Mouse (Mus musculus): ENCODE results near the gene Smc1b.
A peak's percentile ranks its signal among the peaks of the same experiment; 100 is the strongest.

Smc1b gene

DNA sequence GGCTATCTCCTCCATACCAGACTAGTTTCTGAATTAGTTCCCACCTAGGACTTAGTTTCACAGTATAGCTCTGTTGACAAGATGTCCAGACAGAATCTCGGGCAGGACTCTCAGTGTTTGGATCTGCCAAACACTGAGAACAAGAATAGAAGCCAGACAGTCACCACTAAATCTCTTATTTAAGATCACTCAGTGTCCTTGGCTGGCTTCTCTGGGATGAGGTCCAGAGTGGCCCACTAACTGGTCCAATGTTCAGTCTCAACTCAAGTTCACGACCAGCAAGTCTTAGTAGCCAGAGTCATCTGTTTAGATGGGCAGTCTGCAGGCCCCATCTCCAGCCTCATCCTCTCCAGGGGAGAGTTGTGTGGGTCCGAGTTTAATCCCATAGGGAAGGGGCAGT, 20.8 kb upstream of the Smc1b start:
- H3K27me3 ChIP-seq (ENCODE audit: control insufficient read depth, insufficient read depth, low read length, poor library complexity, severe bottlenecking) = no peaks in the 10 kb centered on the region
- DNase-seq (ENCODE audit: low read depth, low spot score) = no peak

DNA sequence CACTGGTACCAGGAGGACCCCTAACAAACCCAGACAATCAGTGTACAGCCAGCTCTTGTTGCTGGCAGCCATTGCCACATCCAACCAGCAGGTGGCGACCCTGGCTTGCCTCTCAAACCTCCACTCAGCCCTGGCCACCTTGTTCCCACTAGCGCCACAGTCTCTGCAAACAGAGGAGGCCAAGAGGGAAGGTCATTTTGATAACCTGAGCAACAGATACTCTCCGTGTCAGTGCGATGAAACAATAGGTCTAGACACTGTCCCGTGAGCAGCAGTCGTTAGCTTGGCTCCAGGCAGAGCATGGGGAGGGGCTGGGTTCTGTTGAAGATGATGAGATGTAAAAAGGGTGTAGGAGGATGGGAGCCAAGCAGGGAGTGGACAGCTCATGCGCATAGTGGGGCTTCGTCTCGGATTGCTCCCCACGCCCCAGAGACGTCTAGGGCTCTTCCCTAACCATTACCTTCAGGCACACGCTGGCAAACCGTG, 19.7 kb upstream of the Smc1b start:
- H3K36me3 ChIP-seq (ENCODE audit: control insufficient read depth, insufficient read depth, low read length, poor library complexity, severe bottlenecking) = no peaks in the 10 kb centered on the region
- peak; percentile 35 for DNase-seq (ENCODE audit: low read depth, low spot score)
- H3K27me3 ChIP-seq (ENCODE audit: control insufficient read depth, insufficient read depth, low read length, poor library complexity, severe bottlenecking) = no peaks in the 10 kb centered on the region

More for the DNA sequence above, 20.8 kb upstream of the Smc1b start:
- H3K36me3 ChIP-seq (ENCODE audit: control insufficient read depth, insufficient read depth, low read length, poor library complexity, severe bottlenecking) = no peaks in the 10 kb centered on the region

DNA sequence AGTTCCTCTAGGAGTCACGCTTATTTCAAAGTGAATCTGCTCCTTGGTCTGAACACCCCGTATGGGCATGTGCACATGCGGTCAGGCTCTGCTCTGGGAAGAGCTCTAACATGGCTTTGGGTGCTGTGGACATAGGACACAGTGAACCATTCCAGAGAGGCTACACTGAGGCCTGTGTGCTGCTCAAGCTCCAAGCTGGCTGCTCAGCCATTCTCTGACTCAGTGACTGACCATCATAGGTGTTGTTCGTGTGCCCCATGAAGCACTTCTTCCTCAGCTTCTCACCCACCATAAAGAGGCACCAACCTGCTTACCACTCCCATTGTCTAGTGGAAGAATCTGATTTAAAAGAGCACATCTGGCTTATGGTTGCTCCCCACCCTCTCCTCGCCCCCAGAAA, 12.5 kb upstream of the Smc1b start:
- no peak for DNase-seq (ENCODE audit: low read depth, low spot score)
- no peaks in the 10 kb centered on the region for H3K36me3 ChIP-seq (ENCODE audit: control insufficient read depth, insufficient read depth, low read length, poor library complexity, severe bottlenecking)
- no peaks in the 10 kb centered on the region for H3K27me3 ChIP-seq (ENCODE audit: control insufficient read depth, insufficient read depth, low read length, poor library complexity, severe bottlenecking)

DNA sequence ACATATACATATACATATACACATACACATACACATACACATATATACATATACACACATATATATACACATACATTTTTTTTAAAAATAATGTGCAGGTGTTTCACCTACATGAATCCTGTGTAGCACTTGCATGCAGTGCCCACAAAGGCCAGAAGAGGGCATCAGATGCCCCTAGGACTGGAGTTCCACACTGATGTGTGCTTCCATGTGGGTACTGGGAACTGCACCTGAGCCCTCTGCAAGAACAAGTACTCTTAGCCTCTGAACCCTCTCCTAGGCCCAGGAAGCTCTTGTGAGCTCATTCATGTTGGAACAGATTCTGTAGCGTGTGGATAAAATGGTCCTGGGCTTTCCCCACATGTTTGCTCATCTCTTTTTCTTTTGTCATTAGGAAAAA, 12.0 kb upstream of the Smc1b start:
- peak; percentile 5 for DNase-seq (ENCODE audit: low read depth, low spot score)
- H3K27me3 ChIP-seq (ENCODE audit: control insufficient read depth, insufficient read depth, low read length, poor library complexity, severe bottlenecking) = no peaks in the 10 kb centered on the region
- no peaks in the 10 kb centered on the region for H3K36me3 ChIP-seq (ENCODE audit: control insufficient read depth, insufficient read depth, low read length, poor library complexity, severe bottlenecking)

DNA sequence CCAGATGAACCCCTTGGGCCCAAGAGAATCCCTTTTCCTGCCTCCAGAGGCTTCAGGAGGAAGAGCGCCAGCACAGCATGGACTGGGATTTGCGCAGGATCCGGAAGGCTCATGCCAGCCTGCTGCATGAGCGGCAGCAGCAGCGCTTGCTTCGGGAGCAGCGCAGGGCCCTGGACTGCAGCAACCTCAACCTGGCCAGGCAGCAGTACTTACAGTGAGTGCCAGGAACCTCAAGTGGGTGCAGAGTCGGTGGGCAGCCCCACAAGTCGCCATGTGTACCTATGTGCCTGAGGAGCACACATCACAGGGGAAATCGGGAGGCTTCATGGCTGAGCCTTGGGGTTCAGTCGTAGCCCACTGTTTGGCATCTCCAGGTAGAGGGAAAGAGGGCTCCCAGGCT, 11.4 kb upstream of the Smc1b start:
- Histone ChIP-seq H3K36me3 (ENCODE audit: control insufficient read depth, insufficient read depth, low read length, poor library complexity, severe bottlenecking) (no peaks in the 10 kb centered on the region), H3K27me3 (ENCODE audit: control insufficient read depth, insufficient read depth, low read length, poor library complexity, severe bottlenecking) (no peaks in the 10 kb centered on the region)
- no peak for DNase-seq (ENCODE audit: low read depth, low spot score)

DNA sequence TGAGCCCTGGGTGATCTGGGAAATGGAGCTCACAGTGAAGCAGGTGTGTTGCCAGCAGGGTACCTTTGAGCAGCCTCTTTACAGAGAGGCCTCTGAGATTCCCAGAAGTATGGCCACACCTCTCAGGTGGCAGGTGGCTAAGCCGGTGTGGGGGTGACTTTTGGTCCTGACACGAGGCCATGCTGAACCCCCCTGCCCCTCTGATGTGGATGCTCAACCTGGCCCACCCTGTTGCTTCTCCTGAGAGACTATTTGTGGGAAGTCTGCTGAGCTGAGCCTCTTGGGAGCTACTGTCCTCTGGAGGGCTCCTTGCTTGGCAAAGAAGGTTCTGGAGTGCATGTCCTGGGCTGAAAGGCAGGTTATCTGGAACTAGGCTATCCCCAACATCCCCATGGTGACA, 10.7 kb upstream of the Smc1b start:
- no peak for DNase-seq (ENCODE audit: low read depth, low spot score)
- Histone ChIP-seq H3K27me3 (ENCODE audit: control insufficient read depth, insufficient read depth, low read length, poor library complexity, severe bottlenecking) (no peaks in the 10 kb centered on the region), H3K36me3 (ENCODE audit: control insufficient read depth, insufficient read depth, low read length, poor library complexity, severe bottlenecking) (no peaks in the 10 kb centered on the region)

DNA sequence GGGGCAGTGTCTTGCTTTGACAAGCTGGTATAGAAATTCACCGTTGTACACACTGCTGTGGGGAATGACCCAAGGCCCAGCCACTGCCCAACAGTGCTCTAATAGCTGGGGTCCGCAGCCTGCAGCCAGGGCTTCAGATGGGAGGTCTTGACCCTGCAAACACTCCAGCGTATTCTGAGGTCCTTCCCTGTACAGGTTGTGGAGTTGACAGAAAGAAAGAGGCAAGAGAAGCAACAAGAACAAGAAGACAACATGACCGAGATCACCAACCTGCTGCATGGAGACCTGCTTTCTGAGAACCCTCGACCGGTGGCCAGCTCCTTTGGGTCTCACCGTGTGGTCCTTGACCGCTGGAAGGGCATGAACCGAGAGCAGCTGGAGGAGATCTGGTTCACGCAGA, 9.5 kb upstream of the Smc1b start:
- DNase-seq (ENCODE audit: low read depth, low spot score) = no peak
- Histone ChIP-seq H3K27me3 (ENCODE audit: control insufficient read depth, insufficient read depth, low read length, poor library complexity, severe bottlenecking) (no peaks in the 10 kb centered on the region), H3K36me3 (ENCODE audit: control insufficient read depth, insufficient read depth, low read length, poor library complexity, severe bottlenecking) (no peaks in the 10 kb centered on the region)

DNA sequence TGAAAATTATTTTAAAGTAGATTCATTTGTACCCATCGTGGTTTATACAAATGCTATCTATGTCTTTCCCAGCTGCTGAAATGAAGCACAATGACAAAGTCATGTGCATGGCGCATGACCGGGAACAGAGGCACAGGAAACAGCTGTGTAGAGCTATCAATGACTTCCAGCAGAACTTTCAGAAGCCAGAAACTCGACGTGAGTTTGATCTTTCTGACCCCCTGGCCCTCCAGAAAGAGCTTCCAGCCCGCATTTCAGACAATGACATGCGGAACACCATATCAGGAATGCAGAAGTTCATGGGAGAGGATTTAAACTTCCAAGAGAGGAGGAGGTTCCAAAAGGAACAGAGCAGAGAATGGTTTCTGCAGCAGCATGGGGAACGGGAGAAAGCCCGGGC, 3.4 kb upstream of the Smc1b start:
- Histone ChIP-seq H3K27me3 (ENCODE audit: control insufficient read depth, insufficient read depth, low read length, poor library complexity, severe bottlenecking) (no peaks in the 10 kb centered on the region), H3K36me3 (ENCODE audit: control insufficient read depth, insufficient read depth, low read length, poor library complexity, severe bottlenecking) (no peaks in the 10 kb centered on the region)
- no peak for DNase-seq (ENCODE audit: low read depth, low spot score)

DNA sequence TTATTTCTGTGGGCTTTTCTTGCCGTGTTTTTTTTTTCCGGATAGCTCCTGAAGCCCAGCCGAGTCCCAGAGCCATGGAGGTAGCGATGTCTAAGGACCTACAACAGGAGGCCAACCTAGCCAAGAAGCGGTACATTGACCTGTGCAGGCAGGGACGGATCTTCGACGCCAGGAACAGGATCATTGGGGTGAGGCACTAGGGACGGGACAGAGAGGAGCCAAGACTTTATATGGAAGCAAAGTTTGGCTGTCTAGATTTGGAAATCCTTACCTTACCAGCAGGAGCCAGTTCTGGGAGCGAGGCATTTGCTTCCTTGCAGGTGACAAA, 393 bp upstream of the Smc1b start:
- Histone ChIP-seq H3K36me3 (ENCODE audit: control insufficient read depth, insufficient read depth, low read length, poor library complexity, severe bottlenecking) (no peaks in the 10 kb centered on the region), H3K27me3 (ENCODE audit: control insufficient read depth, insufficient read depth, low read length, poor library complexity, severe bottlenecking) (no peaks in the 10 kb centered on the region)
- DNase-seq (ENCODE audit: low read depth, low spot score) = no peak

DNA sequence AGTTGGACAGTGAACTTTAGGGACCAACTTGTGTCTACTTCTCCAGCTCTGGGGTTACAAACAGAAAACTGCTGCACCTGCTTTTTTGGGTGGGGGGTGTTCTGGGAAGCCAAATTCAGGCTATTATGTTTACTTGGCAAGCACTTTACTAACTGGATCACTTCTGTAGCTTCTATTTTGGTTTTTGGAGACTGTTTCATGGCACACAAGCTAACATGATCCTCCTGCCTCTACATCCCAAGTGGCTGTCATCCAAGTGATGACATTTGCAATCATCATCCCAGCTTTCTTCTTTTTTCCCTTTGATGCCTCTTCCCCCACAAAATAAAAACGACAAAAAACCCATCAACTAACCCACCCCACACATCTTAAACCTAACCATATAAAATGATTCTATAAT, 46.1 kb downstream of the Smc1b start:
- no peaks in the 10 kb centered on the region for H3K36me3 ChIP-seq (ENCODE audit: control insufficient read depth, insufficient read depth, low read length, poor library complexity, severe bottlenecking)
- DNase-seq (ENCODE audit: low read depth, low spot score) = no peak

DNA sequence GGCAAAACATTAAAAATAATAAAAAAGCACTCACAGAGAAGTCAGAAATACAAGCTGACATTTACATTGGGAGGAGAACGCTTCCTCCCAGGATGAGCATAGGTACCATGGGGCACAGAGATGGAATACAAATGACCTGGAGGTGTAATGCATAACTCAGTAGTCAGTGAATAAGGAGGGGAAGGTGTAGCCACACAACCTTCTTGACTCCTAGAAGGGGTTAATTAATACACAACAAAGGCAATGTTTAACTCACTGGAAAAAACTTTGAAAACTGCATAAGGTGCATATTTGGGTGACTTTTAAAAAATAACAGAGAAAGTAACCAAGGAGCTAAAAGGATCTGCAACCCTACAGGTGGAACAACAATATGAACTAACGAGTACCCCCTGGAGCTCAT, 59.1 kb downstream of the Smc1b start:
- no peak for DNase-seq (ENCODE audit: low read depth, low spot score)

More for the DNA sequence above, 46.1 kb downstream of the Smc1b start:
- H3K27me3 ChIP-seq (ENCODE audit: control insufficient read depth, insufficient read depth, low read length, poor library complexity, severe bottlenecking) = no peaks in the 10 kb centered on the region

DNA sequence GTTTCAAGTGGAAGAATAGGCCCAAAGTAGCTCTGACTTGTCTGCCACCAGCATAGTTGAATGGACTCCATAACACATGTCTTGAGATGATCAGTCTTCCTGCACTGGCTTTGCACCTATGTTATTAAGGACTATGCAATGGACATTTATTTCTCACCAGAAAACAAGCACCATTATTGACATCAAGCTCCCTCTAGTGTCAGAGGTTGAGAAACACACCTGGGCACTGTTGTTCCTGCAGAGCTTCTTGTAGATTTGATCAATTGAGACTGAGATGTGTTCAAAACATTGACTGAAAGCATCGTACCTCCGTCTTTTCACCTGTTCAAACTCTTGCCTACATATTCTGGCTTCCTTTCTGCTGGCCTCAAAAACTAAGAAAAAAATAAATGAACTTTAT, 61.2 kb downstream of the Smc1b start:
- peak; percentile 73 for DNase-seq (ENCODE audit: low read depth, low spot score)
- Histone ChIP-seq H3K27me3 (ENCODE audit: control insufficient read depth, insufficient read depth, low read length, poor library complexity, severe bottlenecking) (no peaks in the 10 kb centered on the region), H3K36me3 (ENCODE audit: control insufficient read depth, insufficient read depth, low read length, poor library complexity, severe bottlenecking) (no peaks in the 10 kb centered on the region)

More for the DNA sequence above, 59.1 kb downstream of the Smc1b start:
- Histone ChIP-seq H3K27me3 (ENCODE audit: control insufficient read depth, insufficient read depth, low read length, poor library complexity, severe bottlenecking) (no peaks in the 10 kb centered on the region), H3K36me3 (ENCODE audit: control insufficient read depth, insufficient read depth, low read length, poor library complexity, severe bottlenecking) (no peaks in the 10 kb centered on the region)

DNA sequence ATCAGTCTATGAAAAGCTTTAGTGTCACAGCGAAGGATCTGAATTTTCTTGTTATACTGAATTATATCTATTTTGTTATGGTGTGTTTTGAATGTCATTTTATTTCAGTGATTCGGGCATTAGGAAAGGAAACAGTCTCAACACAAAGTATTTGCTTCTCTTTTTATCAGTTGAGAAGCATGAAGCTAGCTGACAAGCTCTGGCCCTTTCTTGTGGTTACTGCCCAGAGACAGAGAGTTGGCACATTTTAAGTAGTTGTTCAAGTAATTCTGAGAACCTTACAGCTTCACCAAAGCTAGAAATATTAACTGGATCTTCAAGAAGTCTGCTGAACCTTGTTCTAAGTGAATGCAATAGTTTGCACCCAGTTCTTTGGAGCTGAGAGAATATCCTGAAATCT, 68.3 kb downstream of the Smc1b start:
- Histone ChIP-seq H3K27me3 (ENCODE audit: control insufficient read depth, insufficient read depth, low read length, poor library complexity, severe bottlenecking) (no peaks in the 10 kb centered on the region; the same call in 1 of the 2 replicates), H3K36me3 (ENCODE audit: control insufficient read depth, insufficient read depth, low read length, poor library complexity, severe bottlenecking) (peaks cover 3% of the 10 kb centered on the region; the same call in 1 of the 2 replicates)
- DNase-seq (ENCODE audit: low read depth, low spot score) = no peak

DNA sequence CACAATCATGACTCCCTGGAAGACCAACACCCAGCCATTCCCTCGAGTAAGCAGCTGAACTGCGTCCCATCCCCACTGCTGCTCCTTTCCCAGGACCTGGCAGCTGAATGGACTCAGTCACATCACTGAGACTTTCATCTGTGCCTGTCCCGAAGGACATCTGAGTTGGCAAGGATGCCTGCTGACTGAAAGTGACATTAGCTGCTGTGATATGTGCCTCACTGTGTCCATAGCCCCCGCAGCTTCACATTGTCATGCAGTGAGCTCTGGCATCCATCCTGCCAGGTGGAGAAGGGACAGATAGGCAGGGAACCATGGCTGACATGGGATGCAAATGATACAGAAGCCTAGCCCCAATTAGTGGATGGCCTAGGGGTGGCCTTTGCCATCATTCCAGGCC, 76.6 kb downstream of the Smc1b start:
- Histone ChIP-seq H3K27me3 (ENCODE audit: control insufficient read depth, insufficient read depth, low read length, poor library complexity, severe bottlenecking) (no peaks in the 10 kb centered on the region), H3K36me3 (ENCODE audit: control insufficient read depth, insufficient read depth, low read length, poor library complexity, severe bottlenecking) (peaks cover 13% of the 10 kb centered on the region)
- no peak for DNase-seq (ENCODE audit: low read depth, low spot score)

DNA sequence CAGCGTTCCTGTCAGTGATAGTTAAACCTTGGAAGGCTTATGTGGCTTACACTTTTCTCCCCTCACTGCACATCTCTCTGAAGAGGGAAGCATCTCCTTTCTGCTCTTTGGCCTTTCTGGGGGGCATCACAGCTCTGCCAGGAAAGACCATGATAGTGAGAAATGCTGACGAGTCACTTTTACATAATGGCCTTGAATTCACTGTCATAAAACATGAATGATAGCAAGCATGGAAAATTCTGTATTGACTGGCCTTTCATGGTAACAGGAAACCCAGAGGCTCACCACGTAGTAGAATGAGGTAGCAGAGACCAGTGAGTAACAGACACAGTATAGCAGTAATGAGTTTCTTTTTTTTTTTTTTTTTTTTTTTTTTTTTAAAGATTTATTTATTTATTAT, 77.7 kb downstream of the Smc1b start:
- Histone ChIP-seq H3K27me3 (ENCODE audit: control insufficient read depth, insufficient read depth, low read length, poor library complexity, severe bottlenecking) (no peaks in the 10 kb centered on the region), H3K36me3 (ENCODE audit: control insufficient read depth, insufficient read depth, low read length, poor library complexity, severe bottlenecking) (peaks cover 14% of the 10 kb centered on the region)
- DNase-seq (ENCODE audit: low read depth, low spot score) = no peak

DNA sequence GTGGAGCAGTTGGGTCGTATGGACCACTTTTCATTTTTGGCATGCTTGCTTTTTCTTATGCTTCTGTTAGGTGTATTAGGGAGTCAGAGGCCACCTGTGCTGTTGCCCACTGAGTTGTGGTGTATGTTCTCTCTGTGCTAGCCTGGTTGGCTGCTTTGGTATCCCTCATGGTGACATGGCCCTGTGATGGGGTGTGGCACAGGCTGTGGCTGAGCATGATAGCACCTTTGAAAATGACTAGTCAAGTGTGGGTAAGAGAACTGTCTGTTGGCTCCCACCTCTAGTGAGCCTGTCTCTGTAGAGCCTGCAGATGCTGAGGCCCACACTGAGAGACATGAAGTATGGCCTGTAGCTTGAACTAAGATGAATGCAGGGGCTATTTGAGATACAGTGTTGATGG, 82.0 kb downstream of the Smc1b start:
- Histone ChIP-seq H3K27me3 (ENCODE audit: control insufficient read depth, insufficient read depth, low read length, poor library complexity, severe bottlenecking) (no peaks in the 10 kb centered on the region), H3K36me3 (ENCODE audit: control insufficient read depth, insufficient read depth, low read length, poor library complexity, severe bottlenecking) (peaks cover 11% of the 10 kb centered on the region)
- no peak for DNase-seq (ENCODE audit: low read depth, low spot score)
